Mouse (Mus musculus) neural tube, embryonic 11.5 days (tissue): ENCODE results near the gene Il1rapl2. TPM values are rescaled to one million over a fixed set of nuclear protein-coding genes. Genes with fewer than 3 reads are reported as not detected.

Experiments used
- ATAC-seq: fragments of 200-750 bp; cut with Nextera tagmentation; 2 replicates; pipeline ENCODE4 v1.8.0; 2017; ENCODE audit warnings: moderate number of reproducible peaks, mild to moderate bottlenecking, moderate TSS enrichment, moderate library complexity; ENCODE audit not compliant: insufficient read depth, low FRiP score, low TSS enrichment
- DNase-seq: peaks from one replicate; pipeline ENCODE4 v3.0.0-alpha.2; 2015; ENCODE audit warnings: low spot score
- H3K27ac ChIP-seq: fragments of 300-500 bp; sonication (generic); 2 replicates; pipeline ENCODE4 v1.5.1; 2014; ENCODE audit warnings: low read depth, mild to moderate bottlenecking, low read length
- H3K27me3 ChIP-seq: fragments of 300-500 bp; sonication (generic); 2 replicates; pipeline ENCODE4 v1.6.1; 2014; ENCODE audit warnings: mild to moderate bottlenecking, low read length, mixed read lengths; ENCODE audit not compliant: control insufficient read depth, insufficient read depth
- H3K36me3 ChIP-seq: fragments of 300-500 bp; sonication (generic); 2 replicates; pipeline ENCODE4 v1.6.1; 2014; ENCODE audit warnings: mild to moderate bottlenecking, low read length, moderate library complexity, mixed read lengths; ENCODE audit not compliant: control insufficient read depth, insufficient read depth
- H3K4me1 ChIP-seq: fragments of 300-500 bp; sonication (generic); 2 replicates; pipeline ENCODE4 v1.6.1; 2014; ENCODE audit warnings: low read length, mixed read lengths; ENCODE audit not compliant: control insufficient read depth, insufficient read depth
- H3K4me2 ChIP-seq: fragments of 300-500 bp; sonication (generic); 2 replicates; pipeline ENCODE4 v1.6.1; 2014; ENCODE audit warnings: low read depth, mild to moderate bottlenecking, moderate library complexity
- H3K4me3 ChIP-seq: fragments of 300-500 bp; sonication (generic); 2 replicates; pipeline ENCODE4 v1.5.1; 2014; ENCODE audit warnings: low read depth, low read length
- H3K9ac ChIP-seq: fragments of 300-500 bp; sonication (generic); 2 replicates; pipeline ENCODE4 v1.6.1; 2014; ENCODE audit warnings: mild to moderate bottlenecking, low read length
- H3K9me3 ChIP-seq: fragments of 300-500 bp; sonication (generic); 2 replicates; pipeline ENCODE4 v1.6.1; 2016; ENCODE audit warnings: low read length; ENCODE audit not compliant: control insufficient read depth
- WGBS: fragments of 180-500 bp; shearing (Covaris S2); extraction: QIAGEN DNeasy Blood & Tissue Kit; methylation state at CpG from one replicate; pipeline ENCODE4 v1.1.7; 2014; 5-methylcytosine and 5-hydroxymethylcytosine counted together
- polyA plus RNA-seq: library from polyadenylated mRNA; unstranded; fragments of >200 nt; fragmentation: Nextera tagmentation; extraction: Ambion mirVana; gene quantifications from 2 replicates; pipeline ENCODE4 v1.2.1, GENCODE M21; 2014

The Il1rapl2 gene
- polyA plus RNA-seq, 1 experiment from 2014 or later, result 0.52 TPM

- H3K4me3 ChIP-seq, result no peak overlapping the region
- no peak for DNase-seq
- no peak overlapping the region for H3K4me2 ChIP-seq
- H3K9ac ChIP-seq, result no peak overlapping the region
- H3K4me1 ChIP-seq, result no peaks in the 10 kb centered on the region
- WGBS, result 71% methylated on average over 3 of the region's 3 CpGs
- no peak overlapping the region for H3K27ac ChIP-seq
- no peaks in the 10 kb centered on the region for H3K9me3 ChIP-seq
- no peaks in the 10 kb centered on the region for H3K36me3 ChIP-seq
- no peaks in the 10 kb centered on the region for H3K27me3 ChIP-seq
- no peak for ATAC-seq
These were observed 867.5 kb downstream of the Il1rapl2 start for GRCm38 (mm10) chrX:138437939-138438338.

- no peak for ATAC-seq
- no peaks in the 10 kb centered on the region for H3K36me3 ChIP-seq
- no peak overlapping the region for H3K4me2 ChIP-seq
- no peaks in the 10 kb centered on the region for H3K27me3 ChIP-seq
- H3K27ac ChIP-seq, result no peak overlapping the region
- no peak overlapping the region for H3K9ac ChIP-seq
- WGBS, result 87% methylated on average over 2 of the region's 2 CpGs
- DNase-seq, result no peak
- H3K4me1 ChIP-seq, result no peaks in the 10 kb centered on the region
- H3K9me3 ChIP-seq, result no peaks in the 10 kb centered on the region
- no peak overlapping the region for H3K4me3 ChIP-seq
These were observed 879.4 kb downstream of the Il1rapl2 start for GRCm38 (mm10) chrX:138449856-138450255.

GRCm38 (mm10) chrX:138478488-138478887 is 908.1 kb downstream of the Il1rapl2 start:
- Histone ChIP-seq H3K27me3 (no peaks in the 10 kb centered on the region), H3K4me1 (no peaks in the 10 kb centered on the region), H3K27ac (no peak overlapping the region), H3K9me3 (no peaks in the 10 kb centered on the region), H3K9ac (no peak overlapping the region), H3K4me3 (no peak overlapping the region), H3K36me3 (no peaks in the 10 kb centered on the region), H3K4me2 (no peak overlapping the region)
- ATAC-seq (no peak), DNase-seq (no peak)
- WGBS, result 84% methylated on average over 3 of the region's 3 CpGs

- no peaks in the 10 kb centered on the region for H3K9me3 ChIP-seq
- H3K4me1 ChIP-seq, result no peaks in the 10 kb centered on the region
- H3K36me3 ChIP-seq, result no peaks in the 10 kb centered on the region
- DNase-seq (no peak), ATAC-seq (no peak)
- H3K27ac ChIP-seq, result no peak overlapping the region
- no peak overlapping the region for H3K9ac ChIP-seq
- no peak overlapping the region for H3K4me2 ChIP-seq
- no peak overlapping the region for H3K4me3 ChIP-seq
- WGBS, result 86% methylated on average over 1 of the region's 1 CpGs
- no peaks in the 10 kb centered on the region for H3K27me3 ChIP-seq
These were observed 930.1 kb downstream of the Il1rapl2 start for GRCm38 (mm10) chrX:138500510-138500909.

GRCm38 (mm10) chrX:138505049-138505448 is 934.6 kb downstream of the Il1rapl2 start:
- no peak overlapping the region for H3K4me3 ChIP-seq
- H3K27me3 ChIP-seq, result no peaks in the 10 kb centered on the region
- no peaks in the 10 kb centered on the region for H3K4me1 ChIP-seq
- no peaks in the 10 kb centered on the region for H3K9me3 ChIP-seq
- H3K27ac ChIP-seq, result no peak overlapping the region
- ATAC-seq, result peak; percentile 48; the same call in 1 of the 2 replicates
- peak; percentile 11 for DNase-seq
- H3K9ac ChIP-seq, result no peak overlapping the region
- no peak overlapping the region for H3K4me2 ChIP-seq
- WGBS, result 43% methylated on average over 3 of the region's 3 CpGs
- H3K36me3 ChIP-seq, result no peaks in the 10 kb centered on the region

GRCm38 (mm10) chrX:138620106-138620505 is 1049.7 kb downstream of the Il1rapl2 start:
- H3K9me3 ChIP-seq, result no peaks in the 10 kb centered on the region
- no peak for DNase-seq
- no peak overlapping the region for H3K4me3 ChIP-seq
- H3K4me1 ChIP-seq, result no peaks in the 10 kb centered on the region
- no peaks in the 10 kb centered on the region for H3K27me3 ChIP-seq
- no peak overlapping the region for H3K27ac ChIP-seq
- no peak overlapping the region for H3K9ac ChIP-seq
- no peak overlapping the region for H3K4me2 ChIP-seq
- WGBS, result 73% methylated on average over 3 of the region's 3 CpGs
- no peaks in the 10 kb centered on the region for H3K36me3 ChIP-seq
- no peak for ATAC-seq

GRCm38 (mm10) chrX:138625311-138625710 is 1054.9 kb downstream of the Il1rapl2 start:
- Histone ChIP-seq H3K36me3 (no peaks in the 10 kb centered on the region), H3K4me3 (no peak overlapping the region), H3K9ac (no peak overlapping the region), H3K27me3 (no peaks in the 10 kb centered on the region), H3K27ac (no peak overlapping the region), H3K4me1 (no peaks in the 10 kb centered on the region), H3K4me2 (no peak overlapping the region), H3K9me3 (no peaks in the 10 kb centered on the region)
- DNase-seq (no peak), ATAC-seq (no peak)

- no peak for ATAC-seq
- Histone ChIP-seq H3K36me3 (no peaks in the 10 kb centered on the region), H3K9me3 (no peaks in the 10 kb centered on the region), H3K4me1 (no peaks in the 10 kb centered on the region), H3K9ac (no peak overlapping the region), H3K27ac (no peak overlapping the region), H3K27me3 (no peaks in the 10 kb centered on the region), H3K4me3 (no peak overlapping the region), H3K4me2 (no peak overlapping the region)
- DNase-seq, result no peak
- 24% methylated on average over 1 of the region's 1 CpGs for WGBS
These were observed 1152.0 kb downstream of the Il1rapl2 start for GRCm38 (mm10) chrX:138722372-138722771.

GRCm38 (mm10) chrX:138800958-138801357 is 1230.5 kb downstream of the Il1rapl2 start:
- Histone ChIP-seq H3K4me3 (no peak overlapping the region), H3K9me3 (no peaks in the 10 kb centered on the region), H3K4me2 (no peak overlapping the region), H3K27ac (no peak overlapping the region), H3K4me1 (no peaks in the 10 kb centered on the region), H3K36me3 (no peaks in the 10 kb centered on the region), H3K27me3 (no peaks in the 10 kb centered on the region), H3K9ac (no peak overlapping the region)
- DNase-seq (no peak), ATAC-seq (no peak)
- WGBS, result 28% methylated on average over 3 of the region's 3 CpGs
